Mouse (Mus musculus): ENCODE measurements around the gene F7. TPM values are rescaled to one million over a fixed set of nuclear protein-coding genes. Genes with fewer than 3 reads are reported as not detected.

F7 gene
- polyA plus RNA-seq, 1 experiment from 2014 or later: 0.10 TPM

DNA sequence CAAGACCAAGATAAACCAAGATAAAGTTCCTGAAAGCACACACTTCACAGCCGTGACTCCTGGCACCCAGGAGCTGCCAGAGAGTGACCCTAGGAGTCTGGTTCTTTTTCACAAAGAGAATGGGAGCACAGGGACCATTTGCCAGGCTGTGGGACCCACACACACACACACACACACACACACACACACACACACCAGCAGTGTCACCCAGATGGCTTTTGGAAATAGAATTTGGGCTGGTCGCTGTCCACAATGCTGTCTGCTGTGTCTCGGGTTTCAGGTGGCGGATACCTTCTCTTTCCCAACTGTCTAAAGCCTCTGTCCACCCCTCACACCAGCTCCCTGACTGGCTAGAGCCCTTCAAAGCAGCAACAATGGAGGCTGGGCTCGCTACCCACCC, 31.4 kb upstream of the F7 start:
- no peak overlapping the region for H3K9ac ChIP-seq
- H3K27me3 ChIP-seq: no peaks in the 10 kb centered on the region
- peaks cover 51% of the 10 kb centered on the region for H3K36me3 ChIP-seq (replicated peaks)
- no peaks in the 10 kb centered on the region for H3K9me3 ChIP-seq
- 81% methylated on average over 5 of the region's 5 CpGs for WGBS
- H3K4me1 ChIP-seq: no peaks in the 10 kb centered on the region
- no peak overlapping the region for H3K27ac ChIP-seq
- H3K4me3 ChIP-seq (replicated peaks): no peak overlapping the region
- no peak for ATAC-seq (ENCODE audit: low FRiP score)
- H3K4me2 ChIP-seq: no peak overlapping the region

DNA sequence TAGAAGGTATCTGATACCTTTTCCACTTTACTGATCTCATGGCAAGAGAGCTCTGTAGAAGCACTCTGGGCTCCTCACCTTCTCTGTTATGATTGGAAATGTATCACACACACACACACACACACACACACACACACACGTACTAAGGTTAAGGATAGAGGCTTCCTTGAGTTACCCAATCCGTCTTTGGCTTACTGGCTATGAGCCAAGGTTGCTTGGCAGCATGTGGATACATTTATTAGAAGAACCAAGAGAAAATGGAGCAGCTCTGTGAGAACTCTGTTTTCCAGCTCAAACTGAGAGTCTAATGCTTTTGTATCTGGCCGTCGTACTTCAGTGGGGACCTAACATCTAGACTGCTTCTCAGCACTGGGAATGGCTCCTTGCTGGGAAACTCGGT, 30.4 kb upstream of the F7 start:
- H3K4me3 ChIP-seq (replicated peaks): no peak overlapping the region
- no peak overlapping the region for H3K27ac ChIP-seq
- H3K4me2 ChIP-seq: no peak overlapping the region
- ATAC-seq (ENCODE audit: low FRiP score): no peak
- no peak overlapping the region for H3K9ac ChIP-seq
- peaks cover 56% of the 10 kb centered on the region for H3K36me3 ChIP-seq (replicated peaks)
- 76% methylated on average over 5 of the region's 5 CpGs for WGBS
- H3K27me3 ChIP-seq: no peaks in the 10 kb centered on the region
- H3K4me1 ChIP-seq: no peaks in the 10 kb centered on the region
- H3K9me3 ChIP-seq: no peaks in the 10 kb centered on the region

DNA sequence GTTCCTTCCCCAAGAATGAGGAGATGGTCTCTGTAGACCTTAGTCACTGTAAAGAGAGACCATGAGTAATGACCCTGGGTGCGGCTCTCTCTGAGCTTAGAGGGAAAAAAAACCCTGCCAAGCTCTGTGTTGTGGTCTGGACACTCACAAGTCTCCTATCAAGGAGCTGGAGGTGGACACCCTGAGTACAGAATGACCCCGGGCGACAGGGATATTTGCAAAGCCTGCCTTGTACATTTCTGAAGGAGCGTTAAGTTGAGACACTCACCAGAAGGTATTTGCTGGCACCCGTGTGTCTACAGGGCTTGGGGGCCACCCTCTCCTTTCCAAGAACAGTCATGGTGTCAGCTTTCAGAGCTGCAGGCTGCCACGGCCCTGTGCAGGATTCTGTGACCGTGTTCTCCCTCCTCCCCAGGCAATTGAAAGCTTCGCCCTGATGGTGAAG, 29.0 kb upstream of the F7 start:
- Histone ChIP-seq H3K4me3 (replicated peaks) (no peak overlapping the region), H3K9me3 (no peaks in the 10 kb centered on the region)

DNA sequence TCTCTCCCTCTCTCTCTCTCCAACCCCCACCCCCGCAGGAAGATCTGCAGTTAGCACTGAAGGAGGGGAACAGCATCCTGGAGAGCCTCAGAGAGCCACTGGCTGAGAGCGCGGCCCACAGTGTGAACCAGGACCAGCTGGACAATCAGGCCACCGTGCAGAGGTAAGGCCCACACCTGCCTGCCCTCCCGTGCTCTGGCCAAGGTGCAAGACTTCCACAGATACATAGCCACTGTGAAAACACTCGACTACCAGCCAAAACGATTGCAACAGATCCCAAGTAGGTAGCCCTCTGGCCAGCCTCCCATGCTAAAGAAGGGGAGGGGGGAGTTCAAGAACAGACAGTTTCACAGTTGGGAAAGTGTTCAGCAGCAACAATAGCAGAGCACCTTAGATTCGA, 27.5 kb upstream of the F7 start:
- Histone ChIP-seq H3K36me3 (replicated peaks) (peaks cover 85% of the 10 kb centered on the region), H3K4me1 (no peaks in the 10 kb centered on the region), H3K4me2 (no peak overlapping the region), H3K4me3 (replicated peaks) (no peak overlapping the region), H3K9ac (no peak overlapping the region), H3K27me3 (no peaks in the 10 kb centered on the region), H3K27ac (no peak overlapping the region), H3K9me3 (no peaks in the 10 kb centered on the region)
- WGBS: 90% methylated on average over 8 of the region's 8 CpGs
- no peak for ATAC-seq (ENCODE audit: low FRiP score)

More for the DNA sequence above, 29.0 kb upstream of the F7 start:
- Histone ChIP-seq H3K9ac (no peak overlapping the region), H3K27me3 (no peaks in the 10 kb centered on the region), H3K4me1 (no peaks in the 10 kb centered on the region), H3K36me3 (replicated peaks) (peaks cover 70% of the 10 kb centered on the region), H3K4me2 (no peak overlapping the region), H3K27ac (no peak overlapping the region)
- WGBS: 83% methylated on average over 8 of the region's 8 CpGs
- ATAC-seq (ENCODE audit: low FRiP score): no peak

DNA sequence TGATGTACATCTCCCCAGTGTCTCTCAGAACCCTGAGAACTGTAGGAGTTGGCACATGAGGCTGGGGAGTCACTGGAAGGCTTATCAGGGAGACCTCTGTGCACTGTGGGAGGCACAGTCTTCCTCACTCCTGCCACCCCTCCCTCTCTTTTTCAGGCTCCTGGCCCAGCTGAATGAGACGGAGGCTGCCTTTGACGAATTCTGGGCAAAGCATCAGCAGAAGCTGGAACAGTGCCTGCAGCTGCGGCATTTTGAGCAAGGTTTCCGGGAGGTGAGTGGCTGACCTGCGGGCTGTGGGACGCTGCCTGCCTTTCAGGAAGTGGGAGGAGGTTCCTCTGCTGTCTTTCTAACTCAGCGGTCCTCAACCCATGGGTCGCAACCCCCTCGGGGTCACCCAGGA, 26.0 kb upstream of the F7 start:
- ATAC-seq (ENCODE audit: low FRiP score): no peak
- H3K36me3 ChIP-seq (replicated peaks): peaks cover 89% of the 10 kb centered on the region
- 94% methylated on average over 9 of the region's 9 CpGs for WGBS
- no peaks in the 10 kb centered on the region for H3K9me3 ChIP-seq
- no peak overlapping the region for H3K4me3 ChIP-seq (replicated peaks)
- no peak overlapping the region for H3K9ac ChIP-seq
- H3K4me1 ChIP-seq: no peaks in the 10 kb centered on the region
- H3K4me2 ChIP-seq: no peak overlapping the region
- no peaks in the 10 kb centered on the region for H3K27me3 ChIP-seq
- H3K27ac ChIP-seq: no peak overlapping the region

DNA sequence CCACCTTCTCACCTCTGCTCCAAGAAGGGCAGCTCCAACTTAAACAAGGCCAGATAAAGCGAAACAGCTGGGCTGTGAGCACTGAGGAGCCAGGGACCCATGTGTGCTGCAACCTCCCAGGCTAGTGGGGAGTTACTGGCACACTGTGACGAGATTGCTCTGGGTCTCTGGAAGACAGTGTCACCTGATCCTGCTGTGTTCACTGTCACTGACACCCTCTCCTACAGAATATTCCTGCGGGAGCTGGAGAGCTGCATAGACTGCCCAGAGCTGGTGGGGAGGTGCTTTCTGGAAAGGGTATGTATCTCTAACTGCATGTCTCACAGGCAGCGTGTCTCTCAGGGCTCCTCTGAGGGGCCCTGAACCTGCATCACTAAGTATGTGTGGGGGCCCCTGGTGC, 18.4 kb upstream of the F7 start:
- Histone ChIP-seq H3K4me1 (no peaks in the 10 kb centered on the region), H3K4me3 (replicated peaks) (no peak overlapping the region), H3K27me3 (no peaks in the 10 kb centered on the region), H3K36me3 (replicated peaks) (peaks cover 97% of the 10 kb centered on the region), H3K27ac (no peak overlapping the region), H3K9ac (no peak overlapping the region), H3K9me3 (no peaks in the 10 kb centered on the region), H3K4me2 (no peak overlapping the region)
- WGBS: 87% methylated on average over 4 of the region's 4 CpGs
- ATAC-seq (ENCODE audit: low FRiP score): no peak

DNA sequence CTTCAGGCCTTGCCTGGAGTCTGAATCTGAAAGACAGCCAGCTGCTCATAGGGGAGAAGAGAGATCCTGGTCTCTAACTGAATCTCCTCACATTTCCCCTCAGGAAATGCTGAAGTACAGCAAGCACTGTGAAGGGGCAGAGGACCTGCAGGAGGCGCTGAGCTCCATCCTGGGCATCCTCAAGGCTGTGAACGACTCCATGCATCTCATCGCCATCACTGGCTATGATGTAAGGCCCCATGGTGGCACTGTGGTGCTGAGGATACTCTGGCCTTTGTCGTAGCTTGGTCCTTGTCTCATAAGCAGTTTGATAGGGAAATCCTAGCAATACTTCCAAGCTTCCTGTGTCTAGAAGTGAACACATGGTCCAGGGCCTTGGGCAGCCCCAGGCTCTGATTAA, 15.5 kb upstream of the F7 start:
- H3K27ac ChIP-seq: no peak overlapping the region
- WGBS: 69% methylated on average over 4 of the region's 4 CpGs
- no peak for ATAC-seq (ENCODE audit: low FRiP score)
- no peak overlapping the region for H3K4me3 ChIP-seq (replicated peaks)
- no peaks in the 10 kb centered on the region for H3K27me3 ChIP-seq
- peaks cover 97% of the 10 kb centered on the region for H3K36me3 ChIP-seq (replicated peaks)
- H3K4me1 ChIP-seq: no peaks in the 10 kb centered on the region
- H3K9me3 ChIP-seq: no peaks in the 10 kb centered on the region
- no peak overlapping the region for H3K4me2 ChIP-seq
- no peak overlapping the region for H3K9ac ChIP-seq

DNA sequence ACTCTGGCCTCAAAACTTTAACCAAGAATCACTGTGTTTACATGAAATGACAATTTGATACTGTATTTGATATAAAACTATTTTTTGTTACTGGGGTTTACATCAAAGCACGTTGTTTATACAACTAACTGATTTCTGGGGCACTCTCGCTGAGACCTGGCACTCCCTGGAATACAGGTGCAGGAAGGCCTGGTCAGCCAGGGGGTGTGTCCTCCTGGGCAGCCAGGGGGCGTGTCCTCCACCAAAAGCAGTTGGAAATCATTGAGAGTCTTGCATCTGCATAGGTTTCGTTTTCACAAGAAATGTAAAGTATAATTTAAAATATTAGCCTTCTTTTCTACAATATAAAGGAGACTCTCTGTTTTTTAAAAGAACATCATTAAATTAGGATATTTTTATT, 6.3 kb upstream of the F7 start:
- WGBS: 69% methylated on average over 4 of the region's 4 CpGs
- H3K4me1 ChIP-seq: no peaks in the 10 kb centered on the region
- H3K36me3 ChIP-seq (replicated peaks): peaks cover 52% of the 10 kb centered on the region
- no peak overlapping the region for H3K4me3 ChIP-seq (replicated peaks)
- H3K9me3 ChIP-seq: no peaks in the 10 kb centered on the region
- H3K9ac ChIP-seq: no peak overlapping the region
- no peak overlapping the region for H3K4me2 ChIP-seq
- ATAC-seq (ENCODE audit: low FRiP score): no peak
- H3K27me3 ChIP-seq: no peaks in the 10 kb centered on the region
- H3K27ac ChIP-seq: no peak overlapping the region

DNA sequence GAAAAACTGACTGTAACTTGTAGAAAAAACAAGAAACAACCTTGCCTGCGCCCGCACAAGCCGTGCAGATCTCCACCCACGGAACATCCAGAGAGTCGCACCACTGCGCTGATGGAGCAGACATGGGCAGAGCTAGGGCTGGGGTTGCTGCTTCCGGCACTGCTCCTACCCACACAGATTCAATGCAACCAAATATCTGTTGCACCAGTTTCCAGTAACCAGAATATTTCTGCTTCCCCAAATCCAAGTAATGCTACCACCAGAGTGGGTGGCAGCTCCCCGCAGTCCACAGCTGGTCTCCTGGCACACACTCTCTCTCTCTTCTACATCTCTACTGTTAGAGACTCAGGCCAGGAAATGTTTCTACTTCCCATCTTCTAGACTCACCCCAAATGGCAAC, 4.0 kb upstream of the F7 start:
- Histone ChIP-seq H3K4me3 (replicated peaks) (no peak overlapping the region), H3K9me3 (no peaks in the 10 kb centered on the region), H3K9ac (no peak overlapping the region), H3K36me3 (replicated peaks) (peaks cover 30% of the 10 kb centered on the region), H3K4me2 (no peak overlapping the region), H3K4me1 (no peaks in the 10 kb centered on the region), H3K27me3 (no peaks in the 10 kb centered on the region), H3K27ac (no peak overlapping the region)
- WGBS: 96% methylated on average over 8 of the region's 8 CpGs
- no peak for ATAC-seq (ENCODE audit: low FRiP score)

DNA sequence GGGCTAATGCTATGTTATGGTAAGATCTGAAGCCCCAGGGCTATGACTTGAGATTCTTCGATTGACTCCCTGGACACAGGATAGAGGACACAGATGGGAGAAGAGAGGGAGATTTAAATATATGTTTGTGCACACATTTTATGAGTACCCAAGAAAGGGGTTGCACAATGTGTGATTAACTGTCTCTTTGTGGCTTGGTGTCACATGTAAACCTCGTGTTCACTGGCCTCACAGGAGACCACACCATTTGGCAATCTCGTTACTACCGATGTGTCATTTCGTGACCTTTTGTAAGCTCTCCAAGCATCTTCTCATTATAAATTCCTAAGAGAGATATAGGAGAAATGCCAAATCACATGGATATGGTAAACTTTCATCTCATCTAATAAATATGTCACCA, 1.8 kb downstream of the F7 start:
- H3K9me3 ChIP-seq: no peaks in the 10 kb centered on the region
- WGBS: 90% methylated on average over 5 of the region's 5 CpGs
- no peak for ATAC-seq (ENCODE audit: low FRiP score)
- no peaks in the 10 kb centered on the region for H3K27me3 ChIP-seq
- no peak overlapping the region for H3K27ac ChIP-seq
- no peak overlapping the region for H3K4me2 ChIP-seq
- no peaks in the 10 kb centered on the region for H3K4me1 ChIP-seq
- H3K4me3 ChIP-seq (replicated peaks): no peak overlapping the region
- no peaks in the 10 kb centered on the region for H3K36me3 ChIP-seq (replicated peaks)
- no peak overlapping the region for H3K9ac ChIP-seq

DNA sequence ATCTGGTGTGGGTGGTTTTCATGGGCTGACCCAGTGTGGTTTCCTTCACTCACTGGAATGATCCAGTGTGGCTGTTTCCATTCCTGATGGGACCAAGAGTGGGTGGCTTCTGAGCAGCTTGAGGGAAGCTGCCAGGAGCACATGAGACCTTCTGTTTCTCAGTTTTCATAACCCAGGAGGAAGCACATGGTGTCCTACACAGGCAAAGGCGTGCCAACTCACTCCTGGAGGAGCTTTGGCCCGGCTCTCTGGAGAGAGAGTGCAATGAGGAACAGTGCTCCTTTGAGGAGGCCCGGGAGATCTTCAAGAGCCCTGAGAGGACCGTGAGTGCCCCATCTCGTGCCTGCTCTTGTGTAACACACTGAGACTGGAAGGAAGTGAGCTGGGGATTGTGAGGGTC, 2.6 kb downstream of the F7 start:
- Histone ChIP-seq H3K9me3 (no peaks in the 10 kb centered on the region), H3K9ac (no peak overlapping the region), H3K4me1 (no peaks in the 10 kb centered on the region), H3K36me3 (replicated peaks) (no peaks in the 10 kb centered on the region), H3K27ac (no peak overlapping the region), H3K4me2 (no peak overlapping the region), H3K4me3 (replicated peaks) (no peak overlapping the region), H3K27me3 (no peaks in the 10 kb centered on the region)
- no peak for ATAC-seq (ENCODE audit: low FRiP score)
- WGBS: 79% methylated on average over 5 of the region's 5 CpGs

DNA sequence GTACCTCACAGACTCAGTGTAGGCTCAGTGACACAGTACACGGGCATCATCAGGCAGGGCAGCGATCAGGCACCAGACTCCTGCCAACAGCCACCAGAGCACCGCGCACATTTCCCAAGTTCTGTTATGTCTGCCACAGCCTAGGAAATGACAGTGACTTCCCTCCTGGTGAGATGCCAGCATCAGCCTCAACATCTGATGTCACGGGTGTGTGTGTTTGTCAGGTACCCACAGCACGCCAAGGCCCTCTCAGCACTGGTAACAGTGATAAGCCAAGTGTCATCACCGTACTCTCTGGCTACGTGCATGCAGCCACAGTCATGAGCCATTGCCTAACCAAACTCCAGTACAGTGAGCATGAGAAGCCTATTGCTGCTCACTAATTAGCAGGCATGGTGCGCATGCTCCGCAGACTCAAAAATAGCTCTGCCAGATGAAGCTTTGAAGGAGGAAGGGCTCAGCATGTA, 10.5 kb downstream of the F7 start:
- no peak for ATAC-seq (ENCODE audit: low FRiP score)

DNA sequence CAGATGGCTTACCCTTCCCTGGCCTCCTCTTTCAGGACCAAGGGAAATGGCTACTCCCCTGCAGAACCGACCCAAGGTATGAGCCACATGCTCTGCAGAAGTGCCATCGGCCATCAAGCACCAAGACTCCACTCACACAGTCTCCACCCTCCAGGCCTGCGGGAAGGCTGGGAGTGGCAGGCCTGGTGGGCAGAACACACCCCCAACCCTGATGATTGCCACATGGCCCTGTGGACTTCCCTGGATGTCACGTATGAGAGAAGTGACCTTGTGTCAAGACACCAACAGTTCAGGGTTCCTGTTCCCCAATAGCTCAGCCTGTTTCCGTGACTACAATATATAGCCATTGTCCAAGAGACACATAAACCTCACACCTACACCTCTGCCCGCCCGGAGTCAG, 11.2 kb downstream of the F7 start, which contains the start of gene F10:
Gene F10, plus strand, starts transcription at position 294 of the 400 bp plus-strand sequence.
- WGBS: 82% methylated on average over 7 of the region's 7 CpGs

More for the DNA sequence above, 10.5 kb downstream of the F7 start:
- Histone ChIP-seq H3K9ac (no peak overlapping the region), H3K36me3 (replicated peaks) (no peaks in the 10 kb centered on the region), H3K4me1 (0 out of 2 replicates have a peak, but pooled peaks cover 3% of the 10 kb centered on the region), H3K4me2 (no peak overlapping the region), H3K27ac (no peak overlapping the region), H3K9me3 (no peaks in the 10 kb centered on the region), H3K27me3 (no peaks in the 10 kb centered on the region; the same call in 1 of the 2 replicates), H3K4me3 (replicated peaks) (no peak overlapping the region)
- WGBS: 89% methylated on average over 10 of the region's 10 CpGs

More for the DNA sequence above, 11.2 kb downstream of the F7 start, which contains the start of gene F10:
- H3K36me3 ChIP-seq (replicated peaks): no peaks in the 10 kb centered on the region
- H3K4me2 ChIP-seq: no peak within 1 kb of the TSS
- H3K9me3 ChIP-seq: no peaks in the 10 kb centered on the region
- no peak within 1 kb of the TSS for H3K4me3 ChIP-seq (replicated peaks)
- 0 out of 2 replicates have a peak, but pooled peaks cover 3% of the 10 kb centered on the region for H3K4me1 ChIP-seq
- H3K27ac ChIP-seq: no peak within 1 kb of the TSS
- ATAC-seq (ENCODE audit: low FRiP score): no peak
- no peaks in the 10 kb centered on the region; the same call in 1 of the 2 replicates for H3K27me3 ChIP-seq
- 0 out of 2 replicates have a peak within 1 kb of the TSS, but pooled peaks have one; percentile 17 for H3K9ac ChIP-seq
